Mouse (Mus musculus) spleen, adult 2 months (tissue): ENCODE data around the gene Esm1.

Source experiments
- CTCF ChIP-seq: fragments of 200-500 bp; IDR thresholded peaks from 2 replicates; pipeline ENCODE4 v1.5.1; 2011; ENCODE audit warnings: mild to moderate bottlenecking, inconsistent platforms; ENCODE audit not compliant: insufficient read depth, insufficient read length, insufficient replicate concordance; ENCODE audit errors: extremely low read depth
- POLR2A ChIP-seq: fragments of 200-500 bp; IDR thresholded peaks from 2 replicates; pipeline ENCODE4 v1.6.1; 2011; ENCODE audit warnings: low read depth, low read length, inconsistent platforms

DNA sequence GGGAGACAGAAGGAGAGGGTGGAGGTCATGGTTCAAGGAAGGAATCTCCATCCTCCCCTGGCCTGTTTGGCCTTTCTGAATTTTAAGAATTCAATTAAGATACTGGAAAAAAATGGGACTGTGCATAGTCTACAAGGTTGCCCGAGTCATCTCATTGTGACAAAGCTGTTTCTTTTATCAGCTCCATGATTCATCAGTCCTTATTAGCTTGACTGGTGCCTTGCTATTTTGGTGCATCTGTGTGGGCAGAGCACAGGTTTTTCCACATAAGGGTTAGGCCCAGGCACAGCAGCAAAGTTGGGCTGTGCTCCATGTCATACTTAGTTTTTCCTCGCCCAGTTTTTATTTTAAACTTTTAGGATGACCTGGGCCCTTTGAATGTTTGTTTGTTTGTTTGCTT lies 47.3 kb downstream of the Esm1 start:
- TF ChIP-seq CTCF = no peak
- no peak for TF ChIP-seq POLR2A
